Mouse (Mus musculus): ENCODE results near the gene Zdhhc15. TPM values are rescaled to one million over a fixed set of nuclear protein-coding genes. Genes with fewer than 3 reads are reported as not detected.

The Zdhhc15 gene
- total RNA-seq, 2 experiments from 2014 or later = 7.8 to 8.0 TPM

Other genes starting within 250 kb of the Zdhhc15 start
- gene Uprt, start 188.2 kb downstream of the Zdhhc15 start, total RNA-seq (2021) = 10 to 100 TPM; 14.5 to 16.0 TPM
- 10 to 100 TPM; 15.4 to 15.9 TPM for gene Magee2, start 186.2 kb upstream of the Zdhhc15 start, total RNA-seq (2021)

Measured in left cerebral cortex, postnatal 10 days (tissue).